Mouse (Mus musculus) megakaryocyte progenitor cell, adult 5-6 weeks (primary cell): Measurements from ENCODE around the gene Cldn9. TPM values are rescaled to one million over a fixed set of nuclear protein-coding genes. Genes with fewer than 3 reads are reported as not detected.

Experiments used
- ATAC-seq: replicated peaks from 2 replicates; pipeline ENCODE4 v1.8.0; 2016; ENCODE audit warnings: mild to moderate bottlenecking, moderate TSS enrichment, inconsistent platforms; ENCODE audit not compliant: poor library complexity
- total RNA-seq, 2 experiments: library from RNA; stranded (forward) in 1 of 2; stranded (reverse) in 1 of 2; fragments of 157-497, 149-512 nt in 1 of 2; fragments of 200-1000 nt in 1 of 2; gene quantifications; 2 replicates each; pipeline versions ENCODE4 v1.2.3 to v1.2.4; 2015 to 2017

Cldn9 gene
- total RNA-seq, 2 experiments from 2014 or later = not detected

DNA sequence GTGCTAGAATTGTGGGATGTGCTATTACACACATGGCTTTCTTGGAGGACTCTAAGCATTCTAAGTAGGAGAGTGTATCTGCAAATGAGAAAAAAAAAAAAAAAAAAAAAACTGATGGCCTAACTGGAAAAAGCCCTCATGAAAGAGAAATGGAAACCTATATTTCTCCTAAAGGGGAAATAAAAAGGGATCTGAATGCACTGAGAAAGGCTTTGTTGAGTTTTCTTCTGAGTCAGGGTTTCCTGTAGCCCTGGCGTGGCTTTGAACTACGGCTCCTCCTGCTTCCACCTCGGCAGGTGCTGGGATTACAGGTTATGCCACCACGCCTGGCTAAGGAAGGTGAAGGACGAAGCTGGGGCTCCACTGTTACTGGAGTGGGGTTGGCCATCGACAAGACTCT, 29.8 kb downstream of the Cldn9 start:
- ATAC-seq = peak; percentile 33; the same call in 1 of the 2 replicates

DNA sequence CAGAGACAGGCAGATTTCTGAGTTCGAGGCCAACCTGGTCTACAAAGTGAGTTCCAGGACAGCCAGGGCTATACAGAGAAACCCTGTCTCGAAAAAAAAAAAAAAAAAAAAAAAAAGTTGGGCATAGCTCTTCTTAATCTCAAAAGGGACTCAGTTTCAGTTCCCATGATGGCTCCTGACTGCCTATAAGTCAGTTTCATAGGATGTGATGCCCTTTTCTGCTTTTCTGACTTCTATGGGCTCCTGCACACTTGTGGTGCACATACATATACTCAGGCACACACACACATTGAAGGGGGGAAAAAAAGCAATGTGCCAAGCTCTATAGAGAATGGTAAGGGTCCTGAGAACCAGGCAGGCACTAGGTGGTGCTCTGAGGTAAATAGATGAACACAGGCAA, 30.5 kb downstream of the Cldn9 start:
- ATAC-seq = 0 out of 2 replicates have a peak, but pooled peaks have one; percentile 45

DNA sequence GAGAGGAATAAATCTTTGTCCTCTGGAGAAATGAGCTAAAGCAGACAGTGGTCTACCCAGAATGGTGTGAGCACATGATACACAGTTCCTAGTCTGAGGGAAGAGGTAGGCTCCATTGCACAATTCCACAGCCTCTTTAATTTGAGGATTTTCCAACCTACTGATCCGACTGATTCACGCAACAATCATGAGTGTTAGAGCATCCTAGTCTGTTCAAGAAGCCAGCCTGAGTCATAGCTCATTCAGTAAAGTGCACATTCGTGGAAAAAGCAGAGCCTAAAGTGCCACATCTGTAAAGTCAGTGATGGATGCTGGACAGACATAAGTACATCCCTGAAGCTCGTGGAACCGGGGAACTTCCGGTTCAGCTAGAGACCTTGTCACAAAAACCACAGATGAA, 32.5 kb downstream of the Cldn9 start:
- ATAC-seq = no peak

DNA sequence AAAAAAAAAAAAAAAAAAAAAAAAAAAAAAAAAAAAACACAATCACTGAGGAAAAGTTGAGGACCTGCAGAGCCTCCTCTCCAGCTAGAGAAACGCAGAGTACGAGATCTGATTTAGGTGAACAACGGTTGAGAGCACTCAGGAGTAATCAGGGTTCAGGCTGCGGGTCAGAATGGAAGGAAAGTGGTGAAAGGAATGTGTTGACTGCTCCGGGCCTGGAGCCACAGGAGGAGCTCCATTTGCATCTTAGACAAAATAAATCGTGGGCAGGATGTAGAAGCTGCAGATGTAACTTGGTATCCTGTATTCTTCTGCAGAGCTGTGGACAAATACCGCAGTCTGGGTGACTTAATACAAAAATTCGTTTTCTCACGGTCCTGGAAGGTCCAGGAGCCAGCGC, 37.9 kb downstream of the Cldn9 start:
- no peak for ATAC-seq

DNA sequence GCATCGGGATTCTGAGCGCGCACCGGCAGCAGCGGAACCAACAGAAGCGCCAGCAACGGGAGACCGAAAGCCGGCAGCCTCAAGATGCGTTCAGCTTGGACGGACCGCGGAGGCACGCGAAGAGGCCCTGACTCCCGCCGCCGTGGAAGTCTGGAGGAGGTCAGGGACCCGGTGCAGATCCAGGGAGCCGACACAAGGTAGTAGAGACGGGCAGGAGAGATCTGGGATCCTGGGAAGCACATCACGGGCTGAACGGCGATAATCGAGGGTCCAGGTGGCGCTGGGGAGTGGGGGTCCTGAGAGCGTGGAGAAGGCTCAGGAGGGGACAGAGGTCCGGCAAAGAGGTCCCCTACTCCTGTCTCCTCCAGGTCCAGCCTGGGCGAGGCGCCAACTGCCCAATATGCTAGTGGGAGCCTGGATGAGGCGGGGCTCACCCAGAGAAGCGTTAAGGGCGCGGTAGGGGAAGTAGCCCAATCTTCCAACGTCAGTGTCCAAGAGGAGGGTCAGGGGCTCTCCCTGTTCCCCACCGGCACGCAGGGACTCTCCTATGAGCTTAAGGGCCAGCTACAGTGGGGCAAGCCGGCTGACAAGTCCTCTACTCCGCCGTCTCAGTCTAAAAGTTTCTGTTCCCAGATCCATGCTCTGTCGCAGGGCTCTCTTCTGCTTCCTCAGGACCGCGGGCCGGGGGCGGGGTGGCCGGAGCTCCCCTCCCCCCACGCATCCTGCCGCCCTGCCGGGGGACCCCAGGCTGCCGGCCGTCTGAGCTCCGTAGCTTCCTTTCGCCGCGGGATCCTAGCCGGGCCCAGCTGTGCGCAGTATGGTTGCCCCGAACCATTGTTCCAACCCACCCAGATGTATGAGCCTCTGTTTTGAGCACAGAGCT, 39.0 kb downstream of the Cldn9 start, which contains the start of gene Mmp25:
Mmp25 (minus strand) TSS at position 665 of the 883 bp plus-strand sequence.
- peak; percentile 79 for ATAC-seq

Other genes starting within 250 kb of the Cldn9 start
- not detected in 2 replicates for gene Vmn2r117, start 204.3 kb downstream of the Cldn9 start, total RNA-seq (2015)
- gene Vmn2r117, start 204.3 kb downstream of the Cldn9 start, total RNA-seq (2017) = not detected in 2 replicates
- gene Zfp213, start 119.8 kb downstream of the Cldn9 start, total RNA-seq (2015) = 3.6 and 5.3 TPM in 2 replicates
- 6.5 and 9.2 TPM in 2 replicates for gene Zfp213, start 119.8 kb downstream of the Cldn9 start, total RNA-seq (2017)
- gene Zfp13, start 84.5 kb downstream of the Cldn9 start, total RNA-seq (2015) = 0.37 TPM in 1 of 2 replicates, not detected in the other
- 0.92 and 1.3 TPM in 2 replicates for gene Zfp13, start 84.5 kb downstream of the Cldn9 start, total RNA-seq (2017)
- not detected in 2 replicates for gene Zscan10, start 83.2 kb downstream of the Cldn9 start, total RNA-seq (2015)
- gene Zscan10, start 83.2 kb downstream of the Cldn9 start, total RNA-seq (2017) = not detected in 2 replicates
- gene Mmp25, start 38.7 kb downstream of the Cldn9 start, total RNA-seq (2015) = 1.3 and 1.4 TPM in 2 replicates
- gene Mmp25, start 38.7 kb downstream of the Cldn9 start, total RNA-seq (2017) = 0.42 and 1.4 TPM in 2 replicates
- gene Bicdl2, start 23.5 kb downstream of the Cldn9 start, total RNA-seq (2015) = not detected in 2 replicates
- not detected in 2 replicates for gene Bicdl2, start 23.5 kb downstream of the Cldn9 start, total RNA-seq (2017)
- 39.1 and 42.7 TPM in 2 replicates for gene Hcfc1r1, start 10.4 kb downstream of the Cldn9 start, total RNA-seq (2015)
- 17.8 and 20.2 TPM in 2 replicates for gene Hcfc1r1, start 10.4 kb downstream of the Cldn9 start, total RNA-seq (2017)
- 32.3 and 33.4 TPM in 2 replicates for gene Thoc6, start 10.1 kb downstream of the Cldn9 start, total RNA-seq (2015)
- gene Thoc6, start 10.1 kb downstream of the Cldn9 start, total RNA-seq (2017) = 45.7 and 51.2 TPM in 2 replicates
- gene Tnfrsf12a, start 6.6 kb downstream of the Cldn9 start, total RNA-seq (2015) = 3.6 and 4.3 TPM in 2 replicates
- 5.9 and 7.9 TPM in 2 replicates for gene Tnfrsf12a, start 6.6 kb downstream of the Cldn9 start, total RNA-seq (2017)
- not detected in 2 replicates for gene Cldn6, start 4.8 kb downstream of the Cldn9 start, total RNA-seq (2015)
- gene Cldn6, start 4.8 kb downstream of the Cldn9 start, total RNA-seq (2017) = not detected in 2 replicates
- gene 1520401A03Rik, start 38.8 kb upstream of the Cldn9 start, total RNA-seq (2015) = not detected in 2 replicates
- gene 1520401A03Rik, start 38.8 kb upstream of the Cldn9 start, total RNA-seq (2017) = not detected in 2 replicates
- 34.5 and 36.9 TPM in 2 replicates for gene Pkmyt1, start 42.3 kb upstream of the Cldn9 start, total RNA-seq (2015)
- 17.3 and 20.5 TPM in 2 replicates for gene Pkmyt1, start 42.3 kb upstream of the Cldn9 start, total RNA-seq (2017)
- 1.3 and 1.6 TPM in 2 replicates for gene Paqr4, start 56.8 kb upstream of the Cldn9 start, total RNA-seq (2015)
- gene Paqr4, start 56.8 kb upstream of the Cldn9 start, total RNA-seq (2017) = 1.9 and 2.4 TPM in 2 replicates
- 0.05 TPM in 1 of 2 replicates, not detected in the other for gene Kremen2, start 61.8 kb upstream of the Cldn9 start, total RNA-seq (2015)
- gene Kremen2, start 61.8 kb upstream of the Cldn9 start, total RNA-seq (2017) = not detected in 2 replicates
- gene Flywch1, start 87.6 kb upstream of the Cldn9 start, total RNA-seq (2015) = 4.7 and 5.1 TPM in 2 replicates
- 9.9 and 10.6 TPM in 2 replicates for gene Flywch1, start 87.6 kb upstream of the Cldn9 start, total RNA-seq (2017)
- 1.1 and 3.3 TPM in 2 replicates for gene Flywch2, start 102.1 kb upstream of the Cldn9 start, total RNA-seq (2015)
- not detected in 2 replicates for gene Flywch2, start 102.1 kb upstream of the Cldn9 start, total RNA-seq (2017)
- 298 and 382 TPM in 2 replicates for gene Srrm2, start 106.5 kb upstream of the Cldn9 start, total RNA-seq (2015)
- gene Srrm2, start 106.5 kb upstream of the Cldn9 start, total RNA-seq (2017) = 96.7 and 109 TPM in 2 replicates
- gene Elob, start 145.1 kb upstream of the Cldn9 start, total RNA-seq (2015) = 262 and 312 TPM in 2 replicates
- gene Elob, start 145.1 kb upstream of the Cldn9 start, total RNA-seq (2017) = 108 and 112 TPM in 2 replicates
- not detected in 2 replicates for gene Prss33, start 152.0 kb upstream of the Cldn9 start, total RNA-seq (2015)
- not detected in 2 replicates for gene Prss33, start 152.0 kb upstream of the Cldn9 start, total RNA-seq (2017)
- not detected in 2 replicates for gene Prss32, start 159.8 kb upstream of the Cldn9 start, total RNA-seq (2015)
- not detected in 2 replicates for gene Prss32, start 159.8 kb upstream of the Cldn9 start, total RNA-seq (2017)
- gene Prss41, start 160.1 kb upstream of the Cldn9 start, total RNA-seq (2015) = 0.35 TPM in 1 of 2 replicates, not detected in the other
- gene Prss41, start 160.1 kb upstream of the Cldn9 start, total RNA-seq (2017) = not detected in 2 replicates
- not detected in 2 replicates for gene Prss21, start 184.0 kb upstream of the Cldn9 start, total RNA-seq (2015)
- not detected in 2 replicates for gene Prss21, start 184.0 kb upstream of the Cldn9 start, total RNA-seq (2017)
- not detected in 2 replicates for gene Dcpp1, start 196.8 kb upstream of the Cldn9 start, total RNA-seq (2015)
- not detected in 2 replicates for gene Dcpp1, start 196.8 kb upstream of the Cldn9 start, total RNA-seq (2017)
- not detected in 2 replicates for gene Dcpp2, start 196.9 kb upstream of the Cldn9 start, total RNA-seq (2015)
- not detected in 2 replicates for gene Dcpp2, start 196.9 kb upstream of the Cldn9 start, total RNA-seq (2017)
- gene Dcpp3, start 233.4 kb upstream of the Cldn9 start, total RNA-seq (2015) = not detected in 2 replicates
- gene Dcpp3, start 233.4 kb upstream of the Cldn9 start, total RNA-seq (2017) = not detected in 2 replicates